Mouse (Mus musculus): ENCODE data around the gene Olfr644. TPM values are rescaled to one million over a fixed set of nuclear protein-coding genes. Genes with fewer than 3 reads are reported as not detected.

Olfr644 gene
- polyA plus RNA-seq (2021; fragmentation: Nextera tagmentation): not detected in 2 replicates
- long read RNA-seq, experiment 1: 0 reads
- long read RNA-seq, experiment 2: 0 reads

GRCm38 (mm10) chr7:104071769-104072168 lies at the start of gene Olfr644:
Gene Olfr644 (minus strand): TSS chr7:104071869.

GRCm38 (mm10) chr7:104104757-104104972 lies 33.0 kb upstream of the Olfr644 start, which contains the start of gene Olfr646:
Gene Olfr646 (plus strand): TSS chr7:104104873.

GRCm38 (mm10) chr7:104085365-104085764 lies 13.7 kb upstream of the Olfr644 start, which contains the start of gene Olfr645:
Gene Olfr645 (minus strand): TSS chr7:104085465.

GRCm38 (mm10) chr7:104061345-104061744 lies 10.3 kb downstream of the Olfr644 start, which contains the start of gene 4930516K23Rik:
Gene 4930516K23Rik (minus strand): TSS chr7:104061445.

GRCm38 (mm10) chr7:104052566-104052965 lies 19.1 kb downstream of the Olfr644 start, which contains the start of gene Olfr642:
Gene Olfr642 (minus strand): TSS chr7:104052666.

GRCm38 (mm10) chr7:104035145-104035544 lies 36.5 kb downstream of the Olfr644 start, which contains the start of gene Olfr641:
Gene Olfr641 (plus strand): TSS chr7:104035445.

GRCm38 (mm10) chr7:104025473-104025872 lies 46.2 kb downstream of the Olfr644 start, which contains the start of gene Olfr640:
Gene Olfr640 (minus strand): TSS chr7:104025573.

GRCm38 (mm10) chr7:104017203-104017602 lies 54.5 kb downstream of the Olfr644 start, which contains the start of gene Olfr639:
Gene Olfr639 (minus strand): TSS chr7:104017303.

Other genes starting within 250 kb of the Olfr644 start
- gene Hbb-bs, start 243.8 kb downstream of the Olfr644 start, polyA plus RNA-seq (2021; fragmentation: Nextera tagmentation): 18.9 and 25.8 TPM in 2 replicates
- not detected in 2 replicates for gene Hbb-bh2, start 231.3 kb downstream of the Olfr644 start, polyA plus RNA-seq (2021; fragmentation: Nextera tagmentation)
- not detected in 2 replicates for gene Hbb-bh1, start 228.7 kb downstream of the Olfr644 start, polyA plus RNA-seq (2021; fragmentation: Nextera tagmentation)
- gene Hbb-y, start 218.7 kb downstream of the Olfr644 start, polyA plus RNA-seq (2021; fragmentation: Nextera tagmentation): 0.20 TPM in 1 of 2 replicates, not detected in the other
- not detected in 2 replicates for gene Olfr66, start 185.6 kb downstream of the Olfr644 start, polyA plus RNA-seq (2021; fragmentation: Nextera tagmentation)
- not detected in 2 replicates for gene Olfr64, start 177.4 kb downstream of the Olfr644 start, polyA plus RNA-seq (2021; fragmentation: Nextera tagmentation)
- gene Olfr65, start 168.4 kb downstream of the Olfr644 start, polyA plus RNA-seq (2021; fragmentation: Nextera tagmentation): not detected in 2 replicates
- not detected in 2 replicates for gene Olfr631, start 143.0 kb downstream of the Olfr644 start, polyA plus RNA-seq (2021; fragmentation: Nextera tagmentation)
- not detected in 2 replicates for gene Olfr632, start 137.5 kb downstream of the Olfr644 start, polyA plus RNA-seq (2021; fragmentation: Nextera tagmentation)
- gene Olfr633, start 127.4 kb downstream of the Olfr644 start, polyA plus RNA-seq (2021; fragmentation: Nextera tagmentation): not detected in 2 replicates
- gene Olfr635, start 100.7 kb downstream of the Olfr644 start, polyA plus RNA-seq (2021; fragmentation: Nextera tagmentation): 0.01 TPM in 1 of 2 replicates, not detected in the other
- gene Olfr638, start 73.1 kb downstream of the Olfr644 start, polyA plus RNA-seq (2021; fragmentation: Nextera tagmentation): not detected in 2 replicates
- 0.01 TPM in 1 of 2 replicates, not detected in the other for gene Olfr639, start 54.6 kb downstream of the Olfr644 start, polyA plus RNA-seq (2021; fragmentation: Nextera tagmentation)
- gene Olfr640, start 46.3 kb downstream of the Olfr644 start, polyA plus RNA-seq (2021; fragmentation: Nextera tagmentation): not detected in 2 replicates
- gene Olfr641, start 36.4 kb downstream of the Olfr644 start, polyA plus RNA-seq (2021; fragmentation: Nextera tagmentation): not detected in 2 replicates
- not detected in 2 replicates for gene Olfr642, start 19.2 kb downstream of the Olfr644 start, polyA plus RNA-seq (2021; fragmentation: Nextera tagmentation)
- not detected in 2 replicates for gene 4930516K23Rik, start 10.4 kb downstream of the Olfr644 start, polyA plus RNA-seq (2021; fragmentation: Nextera tagmentation)
- gene Olfr645, start 13.6 kb upstream of the Olfr644 start, polyA plus RNA-seq (2021; fragmentation: Nextera tagmentation): not detected in 2 replicates
- not detected in 2 replicates for gene Olfr646, start 33.0 kb upstream of the Olfr644 start, polyA plus RNA-seq (2021; fragmentation: Nextera tagmentation)
- not detected in 2 replicates for gene Ubqln5, start 58.0 kb upstream of the Olfr644 start, polyA plus RNA-seq (2021; fragmentation: Nextera tagmentation)
- gene Olfr643, start 65.5 kb upstream of the Olfr644 start, polyA plus RNA-seq (2021; fragmentation: Nextera tagmentation): not detected in 2 replicates
- not detected in 2 replicates for gene Ubqln3, start 71.4 kb upstream of the Olfr644 start, polyA plus RNA-seq (2021; fragmentation: Nextera tagmentation)
- gene Ubqlnl, start 78.7 kb upstream of the Olfr644 start, polyA plus RNA-seq (2021; fragmentation: Nextera tagmentation): not detected in 2 replicates
- not detected in 2 replicates for gene Olfm5, start 93.0 kb upstream of the Olfr644 start, polyA plus RNA-seq (2021; fragmentation: Nextera tagmentation)
- gene Olfr648, start 111.5 kb upstream of the Olfr644 start, polyA plus RNA-seq (2021; fragmentation: Nextera tagmentation): 0.04 and 0.09 TPM in 2 replicates
- gene Olfr649, start 124.1 kb upstream of the Olfr644 start, polyA plus RNA-seq (2021; fragmentation: Nextera tagmentation): not detected in 2 replicates
- 0.05 and 0.09 TPM in 2 replicates for gene Trim6, start 146.9 kb upstream of the Olfr644 start, polyA plus RNA-seq (2021; fragmentation: Nextera tagmentation)
- 0.80 and 1.7 TPM in 2 replicates for gene Trim34a, start 172.6 kb upstream of the Olfr644 start, polyA plus RNA-seq (2021; fragmentation: Nextera tagmentation)
- gene Trim5, start 216.2 kb upstream of the Olfr644 start, polyA plus RNA-seq (2021; fragmentation: Nextera tagmentation): 0.19 and 0.23 TPM in 2 replicates
- gene Trim12a, start 243.6 kb upstream of the Olfr644 start, polyA plus RNA-seq (2021; fragmentation: Nextera tagmentation): 1.8 and 3.3 TPM in 2 replicates